Mouse (Mus musculus) bone marrow, adult 2 months (tissue): ENCODE data around the gene Prdm4. TPM values are rescaled to one million over a fixed set of nuclear protein-coding genes. Genes with fewer than 3 reads are reported as not detected.

ENCODE experiments used
- H3K27ac ChIP-seq: fragments of 200-500 bp; 2 replicates; pipeline ENCODE4 v1.5.1; 2012; ENCODE audit warnings: low read depth, mild to moderate bottlenecking, control low read depth, inconsistent platforms, low read length; ENCODE audit not compliant: control insufficient read depth, poor library complexity, insufficient read depth
- H3K4me1 ChIP-seq: fragments of 200-500 bp; 2 replicates; pipeline ENCODE4 v1.6.1; 2011; ENCODE audit warnings: low read length; ENCODE audit not compliant: control insufficient read depth, insufficient read depth
- H3K4me3 ChIP-seq: fragments of 200-500 bp; replicated peaks from 2 replicates; pipeline ENCODE3; 2011; ENCODE audit warnings: mild to moderate bottlenecking, low read depth, low read length, control low read depth; ENCODE audit not compliant: control insufficient read depth
- CTCF ChIP-seq: fragments of 200-500 bp; IDR thresholded peaks from 2 replicates; pipeline ENCODE4 v1.5.1; 2011; ENCODE audit warnings: low read length, control low read depth; ENCODE audit not compliant: control insufficient read depth, insufficient read depth
- POLR2A ChIP-seq: fragments of 200-500 bp; IDR thresholded peaks from 2 replicates; pipeline ENCODE4 v1.6.1; 2011; ENCODE audit warnings: low read depth, mild to moderate bottlenecking, control low read depth, low read length, borderline replicate concordance; ENCODE audit not compliant: control insufficient read depth
- WGBS: fragments of 180-500 bp; shearing (Covaris S2); methylation state at CpG from one replicate; pipeline ENCODE4 v1.1.7; 2018; 5-methylcytosine and 5-hydroxymethylcytosine counted together
- polyA plus RNA-seq: library from polyadenylated mRNA; stranded (reverse); fragments of >200 nt; gene quantifications from 2 replicates; pipeline ENCODE4 v1.2.4, GENCODE M21; 2011; ENCODE audit warnings: low replicate concordance; ENCODE audit not compliant: missing spikeins, insufficient read depth, insufficient read length

The Prdm4 gene
- polyA plus RNA-seq, 1 experiment: 11.7 TPM

GRCm38 (mm10) chr10:85873861-85874544 lies 42.9 kb downstream of the Prdm4 start:
- WGBS: 58% methylated on average over 13 of the region's 13 CpGs
- TF ChIP-seq CTCF (no peak), POLR2A (no peak)
- Histone ChIP-seq H3K4me1 (no peaks in the 10 kb centered on the region; the same call in 1 of the 2 replicates), H3K27ac (peak overlapping the region; percentile 77), H3K4me3 (peak overlapping the region; percentile 38)

GRCm38 (mm10) chr10:85872479-85872773 lies 44.5 kb downstream of the Prdm4 start:
- WGBS: 1% methylated on average over 5 of the region's 5 CpGs
- no peak for TF ChIP-seq CTCF
- TF ChIP-seq POLR2A: no peak
- Histone ChIP-seq H3K4me1 (no peaks in the 10 kb centered on the region; the same call in 1 of the 2 replicates), H3K4me3 (peak overlapping the region; percentile 97), H3K27ac (no peak overlapping the region)

GRCm38 (mm10) chr10:85871698-85872478 lies 45.1 kb downstream of the Prdm4 start:
- TF ChIP-seq POLR2A: peak; percentile 39; the same call in 1 of the 2 replicates
- TF ChIP-seq CTCF: no peak

GRCm38 (mm10) chr10:85846105-85846862 lies 70.7 kb downstream of the Prdm4 start:
- TF ChIP-seq POLR2A: no peak
- TF ChIP-seq CTCF: no peak
- Histone ChIP-seq H3K27ac (no peak overlapping the region), H3K4me3 (no peak overlapping the region), H3K4me1 (no peaks in the 10 kb centered on the region)
- 58% methylated on average over 4 of the region's 4 CpGs for WGBS

More at GRCm38 (mm10) chr10:85871698-85872478, 45.1 kb downstream of the Prdm4 start:
- Histone ChIP-seq H3K4me1 (no peaks in the 10 kb centered on the region; the same call in 1 of the 2 replicates), H3K27ac (peak overlapping the region; percentile 77), H3K4me3 (peak overlapping the region; percentile 97)
- under 1% methylated on average over 55 of the region's 55 CpGs for WGBS

Other genes with a start within 250 kb of the Prdm4 start
- 19.2 and 22.5 TPM in 2 replicates for gene Pwp1, start 87.6 kb downstream of the Prdm4 start, polyA plus RNA-seq
- gene Ascl4, start 10.5 kb upstream of the Prdm4 start, polyA plus RNA-seq: 1.3 TPM in 1 of 2 replicates, not detected in the other
- 44.0 and 60.7 TPM in 2 replicates for gene Rtcb, start 40.7 kb upstream of the Prdm4 start, polyA plus RNA-seq
- gene Bpifc, start 94.8 kb upstream of the Prdm4 start, polyA plus RNA-seq: 0.75 TPM in 1 of 2 replicates, not detected in the other
- 72.4 and 103 TPM in 2 replicates for gene Fbxo7, start 104.8 kb upstream of the Prdm4 start, polyA plus RNA-seq